Mouse (Mus musculus): Measurements from ENCODE around the gene Smarcb1. TPM values are rescaled to one million over a fixed set of nuclear protein-coding genes. Genes with fewer than 3 reads are reported as not detected.

Smarcb1 gene
- polyA plus RNA-seq, 1 experiment from 2014 or later: 172 TPM

DNA sequence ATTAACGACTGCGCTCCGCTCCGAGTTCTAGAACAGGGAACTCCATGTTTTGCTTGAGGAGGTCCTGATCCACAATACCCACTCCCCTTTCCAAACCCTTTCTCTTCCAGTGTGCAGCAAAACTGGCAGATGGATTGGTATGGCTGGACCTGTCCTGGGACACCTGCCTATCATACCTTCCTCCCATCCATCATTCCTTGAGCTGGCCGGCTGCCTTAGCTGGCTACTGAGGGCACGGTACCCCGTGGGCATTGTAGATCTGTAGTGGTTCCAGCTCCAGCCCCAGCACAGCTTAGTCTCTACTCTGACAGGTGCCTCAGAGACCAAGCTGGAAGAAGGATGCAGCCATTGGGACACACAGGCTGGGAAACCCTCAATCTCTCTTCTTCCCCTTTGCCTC, 9.9 kb upstream of the Smarcb1 start:
- no peaks in the 10 kb centered on the region for H3K9me3 ChIP-seq
- ATAC-seq (ENCODE audit: insufficient read depth, low FRiP score, low read depth): no peak
- WGBS: 10% methylated on average over 7 of the region's 7 CpGs
- peak overlapping the region; percentile 92 for H3K4me2 ChIP-seq
- H3K36me3 ChIP-seq: 0 out of 2 replicates have a peak, but pooled peaks cover 8% of the 10 kb centered on the region
- no peak overlapping the region for H3K27ac ChIP-seq
- peak overlapping the region; percentile 55 for H3K4me3 ChIP-seq (replicated peaks)
- H3K4me1 ChIP-seq: peaks cover 38% of the 10 kb centered on the region
- H3K9ac ChIP-seq: peak overlapping the region; percentile 58; the same call in 1 of the 2 replicates
- H3K27me3 ChIP-seq (replicated peaks): 0 out of 2 replicates have a peak, but pooled peaks cover 5% of the 10 kb centered on the region

DNA sequence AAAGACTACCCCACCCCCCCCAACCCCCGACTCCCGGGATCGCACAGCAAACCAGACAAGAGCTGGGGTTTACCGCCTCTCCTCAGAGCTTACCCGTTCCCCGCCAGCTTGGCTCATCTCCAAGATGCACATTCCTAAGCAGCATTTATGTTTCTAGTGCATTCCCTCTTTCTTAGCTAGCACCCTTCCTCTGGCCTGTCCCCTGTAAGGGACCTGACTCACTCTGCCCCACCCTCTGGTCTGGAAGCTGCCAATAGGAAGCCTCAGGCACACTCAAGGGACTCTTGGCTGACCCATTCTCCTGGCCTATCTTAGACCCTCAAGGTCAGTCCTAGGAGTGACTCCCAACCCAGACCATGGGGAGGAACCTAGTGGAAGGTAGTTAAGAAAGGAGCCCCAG, 8.9 kb upstream of the Smarcb1 start:
- H3K27me3 ChIP-seq (replicated peaks): 0 out of 2 replicates have a peak, but pooled peaks cover 5% of the 10 kb centered on the region
- H3K4me3 ChIP-seq (replicated peaks): no peak overlapping the region
- H3K36me3 ChIP-seq: peaks cover 12% of the 10 kb centered on the region; the same call in 1 of the 2 replicates
- H3K27ac ChIP-seq: no peak overlapping the region
- ATAC-seq (ENCODE audit: insufficient read depth, low FRiP score, low read depth): no peak
- peaks cover 30% of the 10 kb centered on the region for H3K4me1 ChIP-seq
- H3K9ac ChIP-seq: no peak overlapping the region
- no peaks in the 10 kb centered on the region for H3K9me3 ChIP-seq
- peak overlapping the region; percentile 92; the same call in 1 of the 2 replicates for H3K4me2 ChIP-seq
- WGBS: 19% methylated on average over 6 of the region's 6 CpGs

DNA sequence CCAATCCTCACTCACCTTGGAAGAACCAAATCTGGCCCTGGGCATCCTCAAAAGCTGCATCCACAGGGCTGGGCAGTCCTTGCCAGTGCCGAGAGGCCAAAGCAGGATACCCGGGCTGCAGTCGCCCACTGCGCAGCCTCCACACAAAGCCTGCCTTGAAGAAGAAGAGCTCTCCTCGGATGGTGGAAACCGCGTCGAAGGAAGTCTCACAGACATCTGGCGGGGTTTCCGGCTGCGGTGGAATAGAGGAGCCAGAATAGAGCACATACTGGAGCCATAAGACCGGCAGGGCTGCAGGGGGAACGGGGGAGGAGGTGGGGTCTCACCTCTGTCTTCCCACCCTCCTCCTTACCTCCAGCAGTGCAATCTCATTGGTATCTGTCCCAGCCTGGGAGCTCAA, 5.0 kb upstream of the Smarcb1 start:
- Histone ChIP-seq H3K4me1 (peaks cover 20% of the 10 kb centered on the region), H3K27me3 (replicated peaks) (0 out of 2 replicates have a peak, but pooled peaks cover 1% of the 10 kb centered on the region), H3K9me3 (no peaks in the 10 kb centered on the region), H3K4me2 (no peak overlapping the region), H3K36me3 (peaks cover 12% of the 10 kb centered on the region; the same call in 1 of the 2 replicates), H3K27ac (no peak overlapping the region), H3K4me3 (replicated peaks) (no peak overlapping the region), H3K9ac (no peak overlapping the region)
- 75% methylated on average over 13 of the region's 13 CpGs for WGBS
- no peak for ATAC-seq (ENCODE audit: insufficient read depth, low FRiP score, low read depth)

DNA sequence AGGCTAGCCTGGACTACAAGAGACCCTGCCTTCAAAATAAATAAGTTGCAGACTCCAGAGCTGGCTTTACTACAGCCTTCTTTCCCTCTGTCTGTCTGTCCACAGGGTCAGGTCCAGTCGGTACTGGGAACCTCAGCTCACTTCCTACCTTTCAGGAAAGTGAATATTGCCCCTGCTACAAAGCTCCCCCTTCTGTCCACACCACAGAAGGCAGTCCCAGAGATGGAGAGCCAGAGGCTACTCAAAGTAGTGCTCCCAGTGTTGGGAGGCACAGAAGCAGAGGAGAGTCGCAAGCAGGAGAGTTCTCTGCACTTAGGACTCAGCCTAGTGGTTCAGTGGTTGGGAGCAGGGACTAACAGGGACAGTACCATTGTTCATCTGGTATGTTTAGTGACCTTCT, 2.9 kb upstream of the Smarcb1 start:
- no peak for ATAC-seq (ENCODE audit: insufficient read depth, low FRiP score, low read depth)

DNA sequence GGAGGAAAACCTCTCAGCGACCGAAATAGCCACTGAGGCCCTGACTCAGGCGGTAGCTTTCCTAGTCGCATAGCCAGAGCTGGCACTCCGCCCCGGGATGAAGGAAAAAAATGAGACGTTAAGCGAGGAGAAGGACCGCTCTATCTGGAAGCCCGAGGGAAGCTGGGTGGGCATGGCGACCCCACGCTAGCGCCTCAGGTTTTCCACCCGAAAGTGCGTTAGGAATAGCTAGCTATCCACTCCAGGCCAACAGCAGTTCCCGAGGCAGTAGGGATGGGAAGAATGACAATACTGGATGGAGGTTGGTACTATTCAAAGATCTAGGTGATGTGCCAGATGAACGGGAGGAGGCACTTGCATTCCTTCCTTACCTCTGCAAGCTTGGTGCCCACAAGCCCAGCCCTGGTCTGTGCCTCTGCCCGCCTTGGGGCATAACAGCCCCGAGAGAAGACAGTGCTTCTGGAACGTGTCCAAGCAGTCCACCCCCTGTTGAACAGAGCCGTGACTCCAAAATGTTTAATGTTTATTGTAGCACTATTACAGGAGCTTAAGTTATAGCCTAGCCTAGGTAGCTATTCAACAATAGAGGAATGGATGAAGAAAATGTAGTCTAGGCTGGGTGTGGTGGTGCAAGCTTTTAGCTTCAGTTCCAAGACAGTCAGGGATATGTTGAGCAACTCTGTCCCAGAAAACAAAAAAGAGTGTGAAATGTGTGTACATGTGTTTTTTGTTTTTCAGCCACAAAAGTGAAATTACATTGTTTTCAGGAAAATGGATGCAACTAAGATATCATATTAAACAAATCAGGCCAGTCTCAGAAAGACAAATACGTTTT, 526 bp upstream of the Smarcb1 start:
- Histone ChIP-seq H3K36me3 (peaks cover 10% of the 10 kb centered on the region), H3K9ac (peak overlapping the region; percentile 76), H3K4me3 (replicated peaks) (peak overlapping the region; percentile 89), H3K4me1 (peaks cover 20% of the 10 kb centered on the region; the same call in 1 of the 2 replicates), H3K27ac (peak overlapping the region; percentile 94), H3K9me3 (no peaks in the 10 kb centered on the region), H3K4me2 (peak overlapping the region; percentile 79), H3K27me3 (replicated peaks) (no peaks in the 10 kb centered on the region)
- WGBS: 4% methylated on average over 22 of the region's 22 CpGs
- ATAC-seq (ENCODE audit: insufficient read depth, low FRiP score, low read depth): peak; percentile 11; the same call in 1 of the 2 replicates

More for the DNA sequence above, 2.9 kb upstream of the Smarcb1 start:
- no peak overlapping the region for H3K27ac ChIP-seq
- H3K27me3 ChIP-seq (replicated peaks): no peaks in the 10 kb centered on the region
- H3K36me3 ChIP-seq: peaks cover 12% of the 10 kb centered on the region
- no peak overlapping the region for H3K4me3 ChIP-seq (replicated peaks)
- no peaks in the 10 kb centered on the region for H3K9me3 ChIP-seq
- WGBS: 58% methylated on average over 2 of the region's 2 CpGs
- H3K4me1 ChIP-seq: peaks cover 11% of the 10 kb centered on the region; the same call in 1 of the 2 replicates
- no peak overlapping the region for H3K4me2 ChIP-seq
- H3K9ac ChIP-seq: no peak overlapping the region

DNA sequence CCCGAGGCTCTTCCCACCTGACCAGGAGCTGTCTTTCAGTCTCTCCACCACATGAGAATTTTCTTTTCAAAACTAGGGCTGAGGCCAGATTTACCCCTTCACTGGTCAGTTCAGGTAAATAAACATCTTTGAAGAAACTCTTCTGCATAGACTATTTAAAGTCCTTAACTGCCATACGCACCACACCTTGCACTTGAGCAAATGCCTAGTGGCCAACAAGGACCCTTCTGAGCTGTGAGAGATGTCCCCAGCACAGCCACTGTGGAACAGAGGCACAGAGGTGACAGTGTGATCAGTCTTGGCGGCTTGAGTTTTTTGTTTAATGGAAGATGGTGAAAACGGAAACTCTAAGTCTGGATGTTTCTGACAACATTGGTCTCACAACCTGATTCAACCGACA, 2.4 kb downstream of the Smarcb1 start:
- ATAC-seq (ENCODE audit: insufficient read depth, low FRiP score, low read depth): no peak
- WGBS: 79% methylated on average over 5 of the region's 5 CpGs
- peaks cover 20% of the 10 kb centered on the region; the same call in 1 of the 2 replicates for H3K4me1 ChIP-seq

DNA sequence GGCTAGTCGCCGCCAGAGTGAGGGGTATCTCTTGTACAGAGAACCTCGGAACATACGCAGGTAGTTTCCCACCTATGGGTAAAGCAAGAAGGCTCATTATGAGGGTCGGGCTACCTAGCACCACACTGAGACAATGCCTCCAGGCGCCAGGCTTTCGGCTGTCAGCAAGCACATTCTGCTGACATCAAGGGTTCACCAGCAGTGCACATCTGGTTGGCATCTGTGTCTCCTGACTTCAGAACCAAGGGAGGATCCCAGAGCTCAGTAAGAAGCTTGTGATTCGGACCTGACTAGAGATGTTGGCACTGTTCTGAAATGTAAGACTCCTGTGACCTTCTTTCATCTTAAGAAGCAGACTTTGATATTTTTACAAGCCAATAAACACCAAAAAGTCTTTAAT, 4.6 kb downstream of the Smarcb1 start:
- Histone ChIP-seq H3K4me1 (peaks cover 16% of the 10 kb centered on the region; the same call in 1 of the 2 replicates), H3K4me3 (replicated peaks) (no peak overlapping the region), H3K9ac (no peak overlapping the region), H3K9me3 (no peaks in the 10 kb centered on the region), H3K27ac (no peak overlapping the region), H3K4me2 (no peak overlapping the region), H3K27me3 (replicated peaks) (no peaks in the 10 kb centered on the region), H3K36me3 (peaks cover 27% of the 10 kb centered on the region; the same call in 1 of the 2 replicates)
- WGBS: 83% methylated on average over 8 of the region's 8 CpGs
- ATAC-seq (ENCODE audit: insufficient read depth, low FRiP score, low read depth): no peak

More for the DNA sequence above, 2.4 kb downstream of the Smarcb1 start:
- Histone ChIP-seq H3K36me3 (peaks cover 22% of the 10 kb centered on the region; the same call in 1 of the 2 replicates), H3K9ac (no peak overlapping the region), H3K4me2 (no peak overlapping the region), H3K27ac (no peak overlapping the region), H3K4me3 (replicated peaks) (no peak overlapping the region), H3K9me3 (no peaks in the 10 kb centered on the region), H3K27me3 (replicated peaks) (no peaks in the 10 kb centered on the region)

DNA sequence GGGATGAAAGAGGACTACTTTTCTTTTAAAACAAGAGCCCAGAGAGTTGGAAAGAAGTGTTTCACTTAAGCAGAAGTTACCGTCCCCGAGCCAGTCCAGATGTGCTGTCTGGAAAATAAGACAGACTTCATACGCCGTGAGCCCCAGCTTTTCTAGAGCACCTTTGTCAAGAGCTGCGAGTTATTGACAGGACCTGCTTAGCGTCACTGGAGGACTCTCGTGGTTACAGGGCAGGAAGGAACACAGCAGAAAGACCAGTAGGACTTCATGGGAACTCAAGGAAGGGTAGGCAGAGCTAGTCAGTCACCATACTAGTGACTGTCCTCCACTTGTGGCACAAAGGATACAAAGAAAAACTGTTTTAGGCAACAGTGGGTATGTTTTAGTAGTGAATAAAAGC, 5.9 kb downstream of the Smarcb1 start:
- H3K9ac ChIP-seq: no peak overlapping the region
- whole genome bisulfite sequencing: 72% methylated on average over 7 of the region's 7 CpGs
- ATAC-seq (ENCODE audit: insufficient read depth, low FRiP score, low read depth): no peak
- peaks cover 16% of the 10 kb centered on the region; the same call in 1 of the 2 replicates for H3K4me1 ChIP-seq
- no peaks in the 10 kb centered on the region for H3K9me3 ChIP-seq
- peaks cover 39% of the 10 kb centered on the region for H3K36me3 ChIP-seq
- no peaks in the 10 kb centered on the region for H3K27me3 ChIP-seq (replicated peaks)
- no peak overlapping the region for H3K27ac ChIP-seq
- no peak overlapping the region for H3K4me3 ChIP-seq (replicated peaks)
- H3K4me2 ChIP-seq: no peak overlapping the region

DNA sequence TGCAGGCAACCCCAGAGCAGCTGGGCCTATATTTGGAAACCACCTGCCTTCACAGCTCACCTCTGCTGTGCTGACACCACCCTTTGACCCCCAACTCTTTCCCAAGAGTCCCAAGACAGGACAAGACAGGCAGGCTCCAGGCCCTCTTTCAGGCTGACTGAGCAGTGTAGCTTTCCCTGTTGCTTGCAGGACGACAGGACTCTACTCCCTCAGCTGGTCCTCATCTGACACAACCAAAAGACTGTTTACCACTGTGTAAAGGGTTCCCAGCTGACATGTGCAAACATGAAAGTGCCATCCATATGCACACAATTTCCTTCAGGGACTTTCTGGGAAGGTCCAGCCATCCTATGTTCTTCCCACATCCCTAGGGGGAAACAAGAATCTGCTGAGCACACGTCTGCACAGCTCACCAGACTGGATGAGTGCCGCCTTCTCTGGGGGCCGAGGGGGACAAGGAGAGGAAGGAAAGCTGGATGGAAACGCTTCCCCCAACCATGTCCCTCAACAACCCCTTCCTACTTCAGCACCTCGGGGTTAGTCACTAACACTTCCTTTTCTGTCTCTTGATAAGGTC, 8.3 kb downstream of the Smarcb1 start:
- no peaks in the 10 kb centered on the region for H3K27me3 ChIP-seq (replicated peaks)
- peaks cover 55% of the 10 kb centered on the region for H3K36me3 ChIP-seq
- H3K9ac ChIP-seq: no peak overlapping the region
- no peak overlapping the region for H3K27ac ChIP-seq
- no peak for ATAC-seq (ENCODE audit: insufficient read depth, low FRiP score, low read depth)
- 0 out of 2 replicates have a peak, but pooled peaks cover under 1% of the 10 kb centered on the region for H3K4me1 ChIP-seq
- H3K4me3 ChIP-seq (replicated peaks): no peak overlapping the region
- 61% methylated on average over 6 of the region's 6 CpGs for WGBS
- H3K9me3 ChIP-seq: no peaks in the 10 kb centered on the region
- no peak overlapping the region for H3K4me2 ChIP-seq

DNA sequence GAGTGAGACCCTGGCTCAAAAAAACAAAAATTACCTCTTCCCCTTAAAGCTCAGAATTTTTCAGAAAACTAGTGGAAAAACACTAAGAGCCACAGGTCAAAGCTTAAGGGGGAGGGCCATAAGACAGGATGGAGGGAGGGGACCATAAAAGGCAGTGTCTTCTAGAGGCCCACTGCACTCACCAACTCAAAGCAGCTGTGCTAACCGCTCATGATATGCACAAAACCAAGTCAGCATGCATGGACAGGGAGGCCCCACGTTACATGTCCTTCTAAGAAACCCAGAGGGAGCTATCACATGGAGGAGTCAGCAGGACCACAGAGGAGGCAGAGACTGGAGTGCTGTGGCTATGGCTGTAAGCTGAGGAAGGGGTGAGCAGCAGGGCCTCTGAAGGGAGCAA, 10.7 kb downstream of the Smarcb1 start:
- Histone ChIP-seq H3K9me3 (no peaks in the 10 kb centered on the region), H3K27me3 (replicated peaks) (no peaks in the 10 kb centered on the region), H3K4me1 (no peaks in the 10 kb centered on the region), H3K4me2 (no peak overlapping the region), H3K36me3 (peaks cover 57% of the 10 kb centered on the region), H3K4me3 (replicated peaks) (no peak overlapping the region), H3K27ac (no peak overlapping the region), H3K9ac (no peak overlapping the region)
- ATAC-seq (ENCODE audit: insufficient read depth, low FRiP score, low read depth): no peak
- WGBS: 79% methylated on average over 2 of the region's 2 CpGs

DNA sequence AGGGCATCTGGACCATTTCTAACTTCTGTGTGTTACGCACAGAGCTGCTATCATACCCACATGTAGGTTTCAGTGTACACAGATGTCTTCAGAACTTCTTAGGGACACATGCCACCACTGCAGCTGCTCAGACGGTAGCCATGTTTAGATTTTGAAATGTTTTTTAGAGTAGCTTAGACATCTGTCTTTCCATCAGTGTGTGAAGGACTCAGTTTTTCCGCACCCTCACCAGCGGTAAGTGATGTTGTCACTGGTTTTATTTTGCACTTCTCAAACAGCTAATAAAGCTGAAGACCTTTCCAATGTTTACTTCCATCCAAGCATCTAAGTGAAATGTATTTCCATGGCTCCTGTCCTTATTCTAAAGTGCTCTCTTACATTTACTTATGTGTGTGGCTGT, 14.5 kb downstream of the Smarcb1 start:
- Histone ChIP-seq H3K36me3 (peaks cover 68% of the 10 kb centered on the region), H3K4me3 (replicated peaks) (no peak overlapping the region), H3K9ac (no peak overlapping the region), H3K27me3 (replicated peaks) (no peaks in the 10 kb centered on the region), H3K27ac (no peak overlapping the region), H3K4me2 (no peak overlapping the region), H3K4me1 (no peaks in the 10 kb centered on the region), H3K9me3 (no peaks in the 10 kb centered on the region)
- ATAC-seq (ENCODE audit: insufficient read depth, low FRiP score, low read depth): no peak
- WGBS: 94% methylated on average over 4 of the region's 4 CpGs

DNA sequence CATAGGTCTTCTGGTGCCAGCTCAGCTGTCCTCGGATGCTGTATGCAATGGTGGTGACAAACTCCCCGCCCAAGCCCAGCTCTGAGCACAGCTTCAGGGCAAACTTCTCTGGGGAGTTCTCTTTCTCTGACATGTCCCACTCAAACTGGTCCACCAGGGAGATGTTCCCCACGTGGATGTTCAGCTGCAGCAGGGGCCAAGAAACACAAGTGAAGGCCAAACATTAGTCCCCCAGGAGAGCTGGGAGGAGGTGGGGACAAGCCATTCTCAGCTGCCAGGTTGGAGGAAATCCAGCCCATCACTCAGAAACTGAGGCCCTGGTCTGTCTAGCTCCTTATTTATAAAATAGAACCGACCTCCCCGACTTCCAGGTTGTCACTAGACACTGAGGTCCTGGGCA, 17.0 kb downstream of the Smarcb1 start:
- ATAC-seq (ENCODE audit: insufficient read depth, low FRiP score, low read depth): no peak
- H3K4me1 ChIP-seq: no peaks in the 10 kb centered on the region
- no peak overlapping the region for H3K4me3 ChIP-seq (replicated peaks)
- no peak overlapping the region for H3K9ac ChIP-seq
- no peaks in the 10 kb centered on the region for H3K27me3 ChIP-seq (replicated peaks)
- peaks cover 52% of the 10 kb centered on the region for H3K36me3 ChIP-seq
- 87% methylated on average over 5 of the region's 5 CpGs for WGBS
- H3K4me2 ChIP-seq: no peak overlapping the region
- no peaks in the 10 kb centered on the region for H3K9me3 ChIP-seq
- no peak overlapping the region for H3K27ac ChIP-seq
